Mouse (Mus musculus): Measurements from ENCODE around the gene C130050O18Rik.

DNA sequence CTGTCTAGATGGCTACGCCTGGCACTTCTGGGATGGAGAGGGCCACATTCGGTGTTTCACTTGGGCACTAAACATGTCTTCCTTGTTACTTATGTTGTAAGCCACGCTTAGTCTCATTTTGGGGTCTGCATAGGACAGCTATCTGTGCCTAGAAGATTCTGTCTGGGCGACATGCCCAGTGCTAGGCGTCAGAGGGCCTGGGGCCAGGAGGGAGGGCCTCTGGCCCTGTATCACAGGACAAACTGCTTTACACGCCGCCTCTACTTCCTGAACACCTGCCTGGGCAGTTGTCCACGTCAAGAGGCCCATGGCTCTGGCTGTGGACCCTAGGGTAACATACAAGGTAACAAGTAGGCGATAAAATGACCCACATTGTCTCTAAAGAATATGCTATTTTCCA, 22.9 kb downstream of the C130050O18Rik start:
- no peak for TF ChIP-seq CEBPB (IDR thresholded peaks at IDR 0.05; ENCODE audit: low read depth)
- TF ChIP-seq CTCF (IDR thresholded peaks at IDR 0.05; ENCODE audit: control insufficient read depth, insufficient read depth, insufficient read length): no peak
- TF ChIP-seq MYOD1 (IDR thresholded peaks at IDR 0.05; ENCODE audit: control insufficient read depth, insufficient read length, low read depth): no peak
- no peak for TF ChIP-seq USF1 (IDR thresholded peaks at IDR 0.05; ENCODE audit: low read depth)
- no peak for TF ChIP-seq MYOG (IDR thresholded peaks at IDR 0.05; ENCODE audit: control insufficient read depth, extremely low read depth, insufficient read length)
